Mouse (Mus musculus): ENCODE results near the gene Gm42674.

The Gm42674 gene

DNA sequence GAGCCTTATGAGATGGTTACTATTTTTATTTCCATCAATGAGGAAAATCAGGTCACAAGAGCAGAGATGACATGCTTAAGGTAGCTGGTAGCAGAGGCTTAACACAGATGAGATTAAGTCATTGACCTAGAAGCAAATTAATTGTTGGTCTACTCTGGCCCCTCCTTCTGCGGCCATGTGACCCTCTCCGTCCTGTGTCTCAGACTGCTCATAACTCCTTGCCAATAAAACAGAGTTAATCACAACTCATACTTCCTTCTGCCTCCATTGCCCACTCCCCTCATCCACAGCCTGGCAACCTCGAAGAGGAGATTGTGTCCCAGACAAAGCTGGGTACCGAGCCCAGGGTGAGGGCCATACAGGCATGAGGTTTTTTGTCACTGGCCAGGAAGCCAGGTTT is 3.5 kb upstream of the Gm42674 start:
- no peak for DNase-seq (ENCODE audit: extremely low spot score)

DNA sequence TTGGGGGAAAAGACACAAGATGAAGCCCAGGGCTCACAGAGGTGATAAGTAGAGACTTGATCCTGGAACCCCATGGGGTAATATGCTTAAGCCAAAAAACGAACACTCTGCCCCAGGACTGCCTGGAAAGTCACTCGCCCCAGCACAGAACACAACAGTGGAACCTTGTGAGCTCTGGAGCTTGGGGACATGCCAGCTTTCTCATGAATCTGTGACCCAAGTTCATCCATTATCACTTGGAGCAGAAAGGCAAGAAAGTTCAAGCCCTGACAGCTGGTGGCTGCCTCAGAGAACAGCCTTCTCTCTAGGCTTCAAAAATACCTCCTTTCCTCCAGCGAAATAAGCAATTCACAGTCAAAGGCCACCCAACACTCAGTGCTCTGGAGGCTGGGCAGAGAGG is 2.3 kb upstream of the Gm42674 start:
- DNase-seq (ENCODE audit: extremely low spot score): no peak

DNA sequence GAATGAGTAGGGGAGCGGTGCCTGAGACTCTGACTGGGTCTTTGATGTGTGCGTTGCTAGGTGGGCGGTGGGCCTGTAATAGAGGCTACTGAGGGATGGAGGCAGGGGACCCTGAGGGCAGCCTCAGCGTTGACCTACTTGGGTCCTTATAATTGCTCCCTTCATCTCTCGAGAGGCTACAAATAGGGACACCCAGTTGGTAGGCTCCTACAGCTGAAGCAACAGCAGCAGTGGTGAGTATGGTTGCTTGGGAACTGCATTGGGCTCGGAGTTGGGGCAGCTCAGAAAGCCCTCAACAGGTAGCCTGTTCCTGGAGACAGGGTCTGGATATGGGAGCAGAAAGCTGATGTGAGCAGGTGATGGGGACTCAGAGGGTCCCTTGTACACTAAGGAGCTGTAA is 1.7 kb upstream of the Gm42674 start:
- DNase-seq (ENCODE audit: extremely low spot score): no peak

DNA sequence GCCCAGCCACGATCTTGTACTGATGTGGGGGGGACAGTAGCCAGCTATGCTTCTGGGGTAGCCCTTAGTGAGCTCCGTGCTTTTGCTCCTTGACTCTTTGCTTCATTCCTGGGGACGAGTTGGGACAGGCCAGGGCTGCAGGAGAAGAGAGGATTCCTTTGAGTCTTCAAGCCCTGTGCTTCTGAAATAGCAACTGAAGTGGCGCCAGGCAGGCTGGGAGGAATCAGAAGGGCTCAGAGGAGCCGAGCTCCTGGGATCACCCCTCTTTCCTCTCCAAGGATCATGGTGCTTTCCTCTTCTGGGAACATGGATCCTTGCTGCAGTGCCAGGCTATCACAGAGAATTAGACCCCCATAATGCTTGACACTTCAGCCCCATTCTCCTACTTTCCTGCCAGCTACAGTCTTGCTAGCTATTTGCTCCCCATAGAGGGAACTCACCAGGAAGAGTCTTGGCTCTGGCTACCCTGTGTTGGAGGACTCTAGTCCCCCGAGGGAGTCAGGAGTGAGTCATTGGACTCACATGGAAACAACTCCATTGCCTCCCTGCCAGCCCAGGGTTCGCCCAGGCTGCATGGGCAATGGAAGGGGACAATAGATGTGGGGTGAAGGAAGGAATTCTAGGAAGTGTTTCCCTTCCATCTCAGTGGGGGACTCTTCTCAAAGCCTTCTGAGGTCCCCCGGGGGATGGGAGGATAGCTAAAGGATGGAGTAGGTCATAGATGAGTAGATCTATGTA is 1.1 kb upstream of the Gm42674 start:
- no peak for DNase-seq (ENCODE audit: extremely low spot score)

DNA sequence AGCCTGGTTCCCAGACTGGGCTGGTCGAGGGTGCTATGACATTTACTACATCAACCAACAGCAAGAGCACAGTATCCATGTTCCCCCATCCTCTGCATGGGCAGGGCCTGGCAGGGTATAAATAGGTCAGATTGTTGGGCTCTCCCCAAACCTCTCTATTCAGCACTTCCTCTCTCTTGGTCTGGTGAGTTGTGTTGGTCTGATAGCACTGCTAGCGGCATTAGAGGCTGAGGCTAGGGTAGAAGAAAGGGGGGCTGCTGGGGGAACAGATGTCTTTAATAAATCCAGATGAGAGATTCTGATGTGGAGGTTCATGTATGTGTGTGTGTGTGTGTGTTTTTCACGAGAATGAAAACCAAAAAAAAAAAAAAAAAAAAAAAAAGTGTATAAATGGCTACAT is 1.9 kb downstream of the Gm42674 start, which contains the start of gene S100a4:
TSS of gene S100a4 (plus strand) at position 149 of the 400 bp plus-strand sequence.
- no peak for DNase-seq (ENCODE audit: extremely low spot score)

DNA sequence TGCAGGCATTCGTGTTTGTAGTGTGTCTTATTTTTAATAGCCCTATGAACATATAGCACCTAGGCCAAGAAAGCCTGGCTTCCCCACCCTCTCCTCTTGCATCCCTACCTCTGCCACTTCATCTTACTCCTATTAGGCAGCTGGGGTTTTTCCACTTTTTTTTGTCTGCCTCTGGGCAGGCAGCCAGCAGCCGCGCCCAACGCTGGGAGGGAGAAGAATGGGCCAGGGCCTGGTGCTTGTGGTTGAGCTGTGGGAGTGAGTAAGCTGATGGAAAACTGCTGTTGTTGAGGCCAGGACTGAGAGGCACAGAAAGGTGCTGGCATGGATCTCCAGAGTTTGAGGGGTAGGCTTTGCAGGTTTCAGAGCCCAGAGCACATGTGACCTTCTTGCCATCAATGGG is 2.7 kb downstream of the Gm42674 start:
- DNase-seq (ENCODE audit: extremely low spot score): no peak

DNA sequence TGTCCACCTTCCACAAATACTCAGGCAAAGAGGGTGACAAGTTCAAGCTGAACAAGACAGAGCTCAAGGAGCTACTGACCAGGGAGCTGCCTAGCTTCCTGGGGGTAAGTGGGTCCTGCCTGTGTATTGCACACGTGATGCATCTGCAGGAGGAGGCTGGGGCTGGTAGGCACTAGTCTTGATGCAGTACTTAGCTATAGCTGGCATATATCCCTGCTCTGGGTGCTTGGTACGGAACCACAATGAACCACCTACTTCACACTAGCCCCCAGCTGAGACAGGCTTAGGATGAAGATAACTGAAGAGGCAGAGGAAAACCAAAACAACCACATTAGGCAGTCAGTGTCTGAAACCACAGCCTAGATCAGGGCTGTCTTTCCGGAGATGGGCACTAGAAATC is 3.3 kb downstream of the Gm42674 start:
- DNase-seq (ENCODE audit: extremely low spot score): no peak

DNA sequence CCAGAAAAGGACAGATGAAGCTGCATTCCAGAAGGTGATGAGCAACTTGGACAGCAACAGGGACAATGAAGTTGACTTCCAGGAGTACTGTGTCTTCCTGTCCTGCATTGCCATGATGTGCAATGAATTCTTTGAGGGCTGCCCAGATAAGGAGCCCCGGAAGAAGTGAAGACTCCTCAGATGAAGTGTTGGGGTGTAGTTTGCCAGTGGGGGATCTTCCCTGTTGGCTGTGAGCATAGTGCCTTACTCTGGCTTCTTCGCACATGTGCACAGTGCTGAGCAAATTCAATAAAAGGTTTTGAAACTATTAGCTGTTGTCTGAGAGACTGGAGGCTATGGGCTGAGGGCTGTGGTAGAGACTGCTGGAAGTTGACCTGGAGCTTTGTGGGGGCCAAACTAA is 4.0 kb downstream of the Gm42674 start:
- DNase-seq (ENCODE audit: extremely low spot score): no peak

DNA sequence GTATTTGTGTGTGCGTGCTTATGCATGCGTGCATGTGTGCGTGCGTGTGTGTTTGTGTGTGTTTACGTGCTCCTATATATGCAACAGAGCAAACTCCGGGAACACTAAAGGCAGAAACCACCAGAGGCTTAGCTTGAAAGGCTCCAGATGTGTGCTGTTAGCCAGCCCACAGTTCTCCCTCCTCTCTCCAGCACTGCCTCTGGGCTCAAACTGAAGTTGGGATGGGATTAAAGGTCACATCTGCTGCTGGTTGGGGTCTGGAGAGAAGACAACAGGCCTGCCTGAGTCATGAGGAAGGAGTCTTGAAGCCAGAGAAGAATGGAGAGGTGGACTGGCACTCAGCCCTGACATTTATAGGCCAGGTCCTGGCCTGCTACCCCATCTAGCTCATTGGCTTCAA is 4.5 kb downstream of the Gm42674 start:
- DNase-seq (ENCODE audit: extremely low spot score): peak; percentile 47

DNA sequence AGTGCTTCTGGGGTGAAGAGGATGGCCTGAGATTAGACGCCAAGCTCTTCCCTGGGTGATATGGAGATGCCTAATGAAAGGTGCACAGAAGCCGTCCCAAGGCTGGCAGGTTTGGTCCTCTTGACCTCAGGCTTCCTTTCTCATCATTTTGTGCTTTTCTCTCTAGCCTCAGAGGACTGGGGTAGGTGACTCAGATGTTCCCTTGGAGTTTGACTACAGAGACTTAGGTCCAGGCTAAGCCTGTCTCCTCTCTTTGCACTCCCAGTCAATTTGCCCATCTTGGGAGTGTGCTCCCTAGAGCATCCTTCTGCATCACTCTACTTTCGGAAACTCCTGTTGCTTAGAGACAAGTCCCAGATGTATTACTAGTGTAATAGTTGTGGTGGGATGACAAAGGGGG is 5.7 kb downstream of the Gm42674 start:
- DNase-seq (ENCODE audit: extremely low spot score): no peak

DNA sequence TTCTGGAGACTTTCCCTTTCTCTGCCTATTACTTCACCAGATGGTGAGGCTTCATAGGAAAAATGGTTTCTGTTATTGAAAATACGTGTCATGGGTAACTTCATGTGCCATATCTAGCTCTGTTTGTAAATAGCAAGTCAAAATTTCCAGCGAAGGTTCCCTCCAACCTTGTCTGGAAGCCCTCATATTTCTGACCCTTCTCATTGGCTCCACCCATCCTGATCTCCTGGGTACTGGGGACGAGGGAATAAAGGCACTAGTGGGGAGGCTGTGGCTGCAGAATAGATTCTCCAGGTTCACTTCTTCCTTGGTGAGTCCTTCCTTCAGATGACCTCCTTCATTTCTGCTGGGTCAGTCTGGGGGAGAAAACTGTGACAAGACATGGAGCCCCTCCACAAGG is 6.5 kb downstream of the Gm42674 start, which contains the start of gene S100a5:
TSS of gene S100a5 (plus strand) at position 301 of the 400 bp plus-strand sequence.
- DNase-seq (ENCODE audit: extremely low spot score): no peak

DNA sequence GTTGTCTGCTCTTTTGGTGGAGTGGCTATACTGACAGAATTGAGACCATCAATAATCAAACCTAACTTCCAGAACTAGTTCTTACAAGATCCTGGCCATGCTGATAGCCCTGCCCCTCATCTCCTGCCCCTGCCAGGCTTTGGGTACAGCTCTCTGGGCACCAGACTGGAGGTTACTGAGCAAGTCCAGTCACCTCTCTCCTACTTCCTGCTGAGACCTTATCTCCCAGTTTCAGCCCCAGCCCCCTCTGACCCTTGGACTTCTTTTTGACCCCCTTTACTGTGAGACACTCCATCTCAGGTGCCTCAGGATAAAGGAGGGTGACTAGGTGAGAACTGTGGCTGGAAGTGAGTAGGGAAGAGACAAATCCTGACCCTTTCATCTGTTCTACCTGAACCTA is 7.4 kb downstream of the Gm42674 start:
- no peak for DNase-seq (ENCODE audit: extremely low spot score)

DNA sequence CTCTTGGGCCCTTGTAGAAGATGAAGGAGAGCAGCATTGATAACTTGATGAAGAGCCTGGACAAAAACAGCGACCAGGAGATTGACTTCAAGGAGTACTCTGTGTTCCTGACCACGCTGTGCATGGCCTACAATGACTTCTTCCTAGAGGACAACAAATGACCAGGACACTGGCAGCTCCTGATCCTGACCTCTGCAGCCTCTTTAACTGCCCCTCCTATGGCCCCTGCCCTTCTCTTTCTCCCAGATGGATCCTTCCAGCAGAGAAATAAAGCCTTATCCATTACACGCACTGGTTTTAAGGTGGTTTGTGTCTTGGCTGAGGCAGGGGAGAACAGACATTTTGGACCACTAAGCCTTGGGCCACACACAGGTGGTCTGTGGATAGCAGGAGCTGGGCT is 9.8 kb downstream of the Gm42674 start:
- DNase-seq (ENCODE audit: extremely low spot score): no peak

DNA sequence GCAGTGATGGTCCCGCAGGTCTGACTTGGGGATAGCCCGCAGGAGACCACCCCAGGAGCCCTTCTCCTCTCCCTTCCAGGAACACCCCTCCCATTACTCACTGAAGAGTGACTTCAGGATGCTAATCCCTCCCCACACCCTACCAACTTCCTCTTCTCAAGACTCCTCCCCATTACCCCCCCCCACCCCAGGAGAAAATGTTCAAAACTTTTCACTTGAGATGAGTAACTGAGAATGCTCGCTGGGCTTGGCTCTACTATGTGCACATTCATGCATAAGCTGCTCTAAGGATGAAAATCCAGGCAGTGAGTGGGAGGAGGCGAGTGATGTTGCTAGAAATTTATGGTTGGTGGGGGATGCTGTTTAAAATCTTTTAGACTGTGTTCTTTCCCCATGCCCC is 10.4 kb downstream of the Gm42674 start:
- DNase-seq (ENCODE audit: extremely low spot score): no peak

DNA sequence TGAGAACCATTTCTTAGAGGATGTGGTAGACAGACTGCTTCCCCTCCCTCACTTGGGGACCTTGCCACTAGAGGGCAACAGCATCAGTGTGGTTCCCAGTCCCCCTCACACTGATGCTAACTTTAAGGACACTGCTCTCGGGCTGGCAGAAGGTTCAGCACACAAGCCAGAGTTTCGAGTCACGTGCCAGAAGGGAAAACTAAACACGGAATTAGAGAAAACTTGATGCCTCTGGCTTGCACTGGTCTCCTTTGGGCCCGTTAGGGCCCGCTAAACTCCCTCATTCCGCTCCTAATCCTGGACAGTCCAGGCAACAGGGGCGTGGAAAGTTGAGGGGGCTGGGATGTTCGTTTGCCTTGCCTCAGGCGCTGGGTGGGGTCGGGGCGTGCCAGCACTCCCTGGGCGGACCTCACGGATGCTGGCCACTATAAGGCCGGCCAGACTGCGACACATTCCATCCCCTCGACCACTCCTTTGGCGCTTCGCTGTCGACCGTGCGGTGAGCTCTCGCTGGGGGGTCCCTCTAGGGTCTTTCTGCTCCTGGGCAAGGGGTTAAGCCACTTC is 11.1 kb downstream of the Gm42674 start, which contains the start of gene S100a6:
TSS of gene S100a6 (plus strand) at position 155 of the 564 bp plus-strand sequence.
- peak; percentile 76 for DNase-seq (ENCODE audit: extremely low spot score)

DNA sequence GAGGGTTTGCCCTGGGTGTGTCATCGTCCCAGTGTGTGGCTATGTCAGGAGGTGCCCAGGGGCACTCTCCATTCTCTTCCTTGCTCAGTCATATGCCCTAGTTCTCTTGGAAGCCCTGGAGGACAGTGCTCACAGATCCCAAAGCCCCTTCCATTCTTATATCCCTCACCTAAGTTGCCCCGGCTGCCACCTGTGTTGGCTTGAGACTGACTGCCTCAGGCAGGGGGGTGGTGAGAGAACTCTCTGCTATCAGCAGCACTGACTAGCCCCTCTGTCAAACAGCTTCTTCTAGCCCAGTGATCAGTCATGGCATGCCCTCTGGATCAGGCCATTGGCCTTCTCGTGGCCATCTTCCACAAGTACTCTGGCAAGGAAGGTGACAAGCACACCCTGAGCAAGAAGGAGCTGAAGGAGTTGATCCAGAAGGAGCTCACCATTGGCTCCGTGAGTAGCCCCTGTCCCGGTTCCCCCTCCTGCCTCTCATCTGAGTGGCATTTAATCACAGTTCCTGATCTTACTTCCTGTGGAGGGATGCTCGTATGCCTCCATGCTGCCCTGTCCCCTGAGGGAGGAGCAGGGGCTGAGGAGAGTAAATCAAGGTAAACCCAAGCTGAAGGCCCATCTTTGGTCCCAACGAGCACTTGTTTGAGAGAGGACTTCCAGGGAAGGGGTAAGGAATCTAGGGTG is 11.9 kb downstream of the Gm42674 start:
- no peak for DNase-seq (ENCODE audit: extremely low spot score)

DNA sequence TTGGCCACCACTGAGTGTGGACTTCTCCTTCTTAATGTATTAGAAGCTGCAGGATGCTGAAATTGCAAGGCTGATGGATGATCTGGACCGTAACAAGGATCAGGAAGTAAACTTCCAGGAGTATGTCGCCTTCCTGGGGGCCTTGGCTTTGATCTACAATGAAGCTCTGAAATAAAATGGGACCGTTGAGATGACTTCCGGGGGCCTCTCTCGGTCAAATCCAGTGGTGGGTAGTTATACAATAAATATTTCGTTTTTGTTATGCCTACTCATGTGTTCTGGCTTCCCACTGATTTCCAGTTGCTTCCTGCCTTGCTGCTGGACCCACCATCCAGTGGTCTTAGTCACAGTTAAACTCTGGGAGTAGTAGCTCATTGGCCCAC is 12.4 kb downstream of the Gm42674 start:
- DNase-seq (ENCODE audit: extremely low spot score): no peak

DNA sequence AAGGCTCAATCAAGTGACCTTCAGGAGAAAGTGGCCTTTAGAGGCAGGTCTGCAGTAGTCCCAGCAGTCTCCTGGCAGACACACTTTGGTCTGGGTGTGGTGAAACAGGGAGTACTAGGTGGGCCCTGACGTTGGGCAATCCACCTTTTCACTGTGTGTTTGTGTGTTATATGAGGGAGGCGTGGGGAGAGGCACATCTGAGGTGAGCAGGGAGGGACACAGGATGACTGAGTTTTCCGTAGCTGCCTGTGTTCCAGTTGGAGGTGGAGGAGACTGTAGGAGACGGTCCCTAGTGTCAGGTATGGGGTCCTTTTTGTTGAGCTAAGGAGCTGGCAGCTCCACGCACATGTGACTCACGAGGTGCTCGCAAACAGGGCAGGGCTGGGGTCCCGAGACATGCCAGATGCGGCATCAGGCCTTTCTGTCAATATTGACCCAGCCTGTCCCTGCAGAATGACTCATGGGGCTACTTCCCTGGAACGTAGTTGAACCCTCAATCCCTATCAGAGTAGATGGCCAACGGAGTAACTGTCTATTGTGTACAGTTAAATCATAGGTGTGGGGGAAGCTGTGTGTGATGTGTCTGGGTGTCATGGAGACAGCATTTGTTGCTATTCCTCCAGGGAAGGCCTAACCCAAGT is 13.0 kb downstream of the Gm42674 start:
- no peak for DNase-seq (ENCODE audit: extremely low spot score)

DNA sequence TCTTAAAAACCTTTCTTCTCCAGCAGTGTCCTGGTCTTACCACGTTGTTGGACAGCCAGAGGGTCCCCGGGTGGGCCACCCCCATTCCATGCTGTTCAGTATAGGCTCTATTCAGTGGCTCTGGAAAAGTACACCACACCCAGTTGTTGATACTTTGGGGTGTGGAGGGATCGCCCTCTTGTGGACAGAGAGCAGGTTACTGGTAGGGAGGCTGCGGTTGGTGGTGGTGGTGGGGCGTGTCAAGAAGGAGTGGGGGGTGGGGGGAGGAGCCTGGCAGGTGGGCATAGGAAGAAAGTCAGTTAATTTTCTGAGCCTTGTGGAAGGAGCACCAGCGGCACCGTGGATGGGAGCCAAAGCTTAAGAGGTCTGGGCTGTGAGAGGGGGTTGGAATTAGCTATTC is 13.7 kb downstream of the Gm42674 start:
- peak; percentile 64 for DNase-seq (ENCODE audit: extremely low spot score)

DNA sequence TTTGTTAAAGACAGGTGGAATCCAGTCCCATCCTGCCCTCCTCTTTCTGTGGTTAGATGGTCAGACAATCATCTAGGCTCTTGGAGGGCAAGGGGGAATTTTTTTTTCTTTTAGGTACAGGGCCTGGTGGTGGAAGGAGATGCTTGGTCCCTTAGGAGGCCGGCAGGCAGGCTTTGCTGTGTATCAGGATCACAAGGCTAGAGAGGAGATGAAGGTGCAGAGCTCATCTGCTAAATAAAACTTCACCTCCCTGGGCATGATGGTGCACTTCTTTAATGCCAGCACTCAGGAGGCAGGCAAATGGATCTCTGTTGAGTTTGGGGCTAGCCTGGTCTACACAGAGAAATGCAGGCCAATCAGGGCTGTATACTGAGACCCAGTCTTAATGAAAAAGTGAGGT is 14.2 kb downstream of the Gm42674 start:
- no peak for DNase-seq (ENCODE audit: extremely low spot score)

DNA sequence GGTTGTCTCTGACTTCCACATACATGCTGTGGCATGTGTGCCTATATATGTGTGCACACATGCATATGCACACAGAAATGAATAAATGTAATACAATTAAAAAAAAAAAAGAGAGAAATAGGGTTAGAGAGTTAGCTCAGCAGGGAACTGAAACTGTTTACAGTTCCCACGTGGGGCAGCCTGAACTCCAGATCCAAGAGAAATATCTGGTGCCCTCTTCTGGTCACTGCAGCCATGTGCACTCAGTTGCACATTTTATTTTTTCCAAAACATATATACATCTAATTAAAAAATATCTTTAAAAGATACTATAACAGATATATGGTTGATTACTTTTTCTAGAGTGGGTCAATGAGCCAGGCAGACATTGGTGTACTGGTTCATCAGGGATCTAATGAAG is 15.9 kb downstream of the Gm42674 start:
- DNase-seq (ENCODE audit: extremely low spot score): no peak

DNA sequence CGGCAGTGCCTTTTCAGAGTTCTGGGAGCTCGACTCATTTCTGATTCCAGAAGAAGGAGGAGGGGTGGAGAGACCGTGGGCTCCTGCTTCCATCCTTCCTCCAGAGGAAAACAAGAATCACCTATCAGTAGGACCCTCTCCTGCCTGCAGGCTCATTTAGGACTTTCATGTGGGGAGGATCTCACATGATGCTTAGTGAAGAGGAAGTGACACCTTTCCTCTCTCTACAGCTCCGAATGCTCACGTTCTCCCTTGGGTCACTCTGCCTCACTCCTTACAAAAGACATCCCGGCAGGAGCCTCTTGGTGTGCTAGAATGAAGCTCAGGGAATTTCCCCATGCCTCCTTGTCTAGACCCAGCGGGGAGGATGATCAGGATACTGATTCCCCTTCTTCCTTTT is 19.8 kb downstream of the Gm42674 start:
- DNase-seq (ENCODE audit: extremely low spot score): no peak

All from embryo, embryonic 9.5 days (tissue).